Mouse (Mus musculus) embryonic facial prominence, embryonic 14.5 days (tissue): ENCODE measurements around the gene Sgip1. TPM values are rescaled to one million over a fixed set of nuclear protein-coding genes. Genes with fewer than 3 reads are reported as not detected.

Experiments used
- ATAC-seq: fragments of 200-750 bp; cut with Nextera tagmentation; 2 replicates; pipeline ENCODE4 v1.8.0; 2017; ENCODE audit warnings: low read depth, moderate number of reproducible peaks, moderate TSS enrichment
- DNase-seq: peaks from one replicate; pipeline ENCODE4 v3.0.0-alpha.2; 2015; ENCODE audit warnings: low spot score
- H3K27ac ChIP-seq: fragments of 300-500 bp; sonication (generic); replicated peaks from 2 replicates; pipeline ENCODE4 v1.5.1; 2014; ENCODE audit warnings: low read depth, mild to moderate bottlenecking, low read length, moderate library complexity
- H3K27me3 ChIP-seq: fragments of 300-500 bp; sonication (generic); replicated peaks from 2 replicates; pipeline ENCODE4 v1.6.1; 2014; ENCODE audit warnings: low read length; ENCODE audit not compliant: control insufficient read depth, insufficient read depth
- H3K36me3 ChIP-seq: fragments of 300-500 bp; sonication (generic); 2 replicates; pipeline ENCODE4 v1.6.1; 2014; ENCODE audit warnings: low read length, mixed read lengths; ENCODE audit not compliant: control insufficient read depth, insufficient read depth
- H3K4me1 ChIP-seq: fragments of 300-500 bp; sonication (generic); 2 replicates; pipeline ENCODE4 v1.6.1; 2014; ENCODE audit warnings: antibody characterized with exemption, low read length; ENCODE audit not compliant: control insufficient read depth, insufficient read depth
- H3K4me2 ChIP-seq: fragments of 300-500 bp; sonication (generic); 2 replicates; pipeline ENCODE4 v1.6.1; 2014; ENCODE audit warnings: low read depth, mild to moderate bottlenecking, low read length, moderate library complexity, mixed read lengths
- H3K4me3 ChIP-seq: fragments of 300-500 bp; sonication (generic); 2 replicates; pipeline ENCODE4 v1.5.1; 2014; ENCODE audit warnings: low read depth, mild to moderate bottlenecking, low read length
- H3K9ac ChIP-seq: fragments of 300-500 bp; sonication (generic); 2 replicates; pipeline ENCODE4 v1.6.1; 2014; ENCODE audit warnings: low read depth, mild to moderate bottlenecking, low read length, moderate library complexity, mixed read lengths
- H3K9me3 ChIP-seq: fragments of 300-500 bp; sonication (generic); 2 replicates; pipeline ENCODE4 v1.6.1; 2016; ENCODE audit warnings: low read length; ENCODE audit not compliant: control insufficient read depth
- WGBS: fragments of 180-500 bp; shearing (Covaris S2); extraction: QIAGEN DNeasy Blood & Tissue Kit; methylation state at CpG from one replicate; pipeline ENCODE4 v1.1.7; 2014; 5-methylcytosine and 5-hydroxymethylcytosine counted together
- polyA plus RNA-seq: library from polyadenylated mRNA; unstranded; fragments of >200 nt; fragmentation: Nextera tagmentation; extraction: Ambion mirVana; gene quantifications from 2 replicates; pipeline ENCODE4 v1.2.1, GENCODE M21; 2014

The Sgip1 gene
- 4.0 and 6.8 TPM in 2 replicates for polyA plus RNA-seq

DNA sequence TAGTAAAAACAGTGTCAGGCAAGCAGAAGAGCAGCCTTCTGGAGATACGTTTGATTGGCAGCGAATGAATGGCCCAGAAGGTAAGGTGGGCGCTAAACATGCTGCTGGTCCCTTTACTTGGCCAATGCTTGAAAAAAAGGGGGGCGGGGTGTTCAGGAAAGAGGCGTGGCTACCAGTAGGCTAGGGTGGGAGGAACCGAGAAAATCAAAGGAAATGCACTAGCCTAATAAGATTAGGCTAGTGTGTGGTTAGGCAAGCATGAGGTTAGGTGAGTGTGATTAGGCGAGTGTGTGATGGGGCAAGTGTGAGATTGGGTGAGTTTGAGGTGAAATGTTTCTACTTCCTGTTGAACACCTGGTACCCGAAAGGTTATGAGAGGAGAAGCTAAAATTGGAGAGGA lies at the start of gene Sgip1:
TSS of gene Sgip1 (plus strand) at position 11 of the 400 bp plus-strand sequence.
- 67% methylated on average over 8 of the region's 8 CpGs for WGBS
- Histone ChIP-seq H3K36me3 (no peaks in the 10 kb centered on the region), H3K27me3 (no peaks in the 10 kb centered on the region), H3K4me1 (no peaks in the 10 kb centered on the region), H3K27ac (no peak within 1 kb of the TSS), H3K4me2 (no peak within 1 kb of the TSS), H3K9me3 (no peaks in the 10 kb centered on the region), H3K9ac (no peak within 1 kb of the TSS), H3K4me3 (no peak within 1 kb of the TSS)
- no peak for ATAC-seq
- no peak for DNase-seq

DNA sequence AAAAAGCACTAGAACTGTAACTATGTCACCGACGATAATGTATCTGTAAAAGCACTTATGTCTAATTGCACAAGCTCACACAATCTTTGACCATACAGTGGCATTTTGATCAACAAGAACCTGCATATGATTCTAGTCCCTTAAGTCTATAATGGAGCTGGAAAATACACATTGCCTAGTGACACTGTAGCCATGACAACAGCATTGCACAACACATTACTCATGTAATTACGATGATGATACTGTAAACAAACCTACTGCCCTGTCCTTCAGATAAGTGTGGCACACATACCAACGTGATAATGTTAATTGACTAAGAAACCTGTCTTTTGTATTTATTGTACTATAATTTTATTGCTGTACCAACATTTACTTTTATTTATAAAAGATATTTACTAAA lies 49.7 kb upstream of the Sgip1 start:
- Histone ChIP-seq H3K27me3 (no peaks in the 10 kb centered on the region), H3K4me3 (no peak overlapping the region), H3K9me3 (no peaks in the 10 kb centered on the region), H3K4me1 (no peaks in the 10 kb centered on the region), H3K36me3 (no peaks in the 10 kb centered on the region), H3K9ac (no peak overlapping the region), H3K4me2 (no peak overlapping the region), H3K27ac (no peak overlapping the region)
- ATAC-seq (no peak), DNase-seq (no peak)
- 77% methylated on average over 4 of the region's 4 CpGs for WGBS

DNA sequence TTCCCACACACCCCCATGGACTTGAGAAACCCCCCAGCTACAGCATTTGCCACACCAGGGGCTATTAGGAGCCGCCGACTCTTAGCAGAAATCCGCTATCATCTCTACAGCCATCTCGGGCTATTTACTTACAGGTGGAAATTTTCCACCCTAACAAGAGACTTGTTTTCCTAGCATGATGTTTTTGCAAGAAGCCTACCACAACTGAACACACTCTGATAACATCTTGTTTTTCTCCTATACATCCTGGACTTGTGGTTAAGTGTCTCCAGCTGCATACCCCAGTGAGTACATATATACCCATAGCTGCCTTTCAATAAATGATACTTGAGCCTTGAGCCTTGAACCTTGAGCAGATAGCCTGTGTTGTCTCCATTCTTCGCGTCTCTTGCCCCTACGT lies 43.1 kb upstream of the Sgip1 start:
- no peak overlapping the region for H3K4me2 ChIP-seq
- H3K4me3 ChIP-seq = no peak overlapping the region
- H3K4me1 ChIP-seq = no peaks in the 10 kb centered on the region
- no peaks in the 10 kb centered on the region for H3K9me3 ChIP-seq
- H3K27me3 ChIP-seq = no peaks in the 10 kb centered on the region
- H3K36me3 ChIP-seq = no peaks in the 10 kb centered on the region
- 94% methylated on average over 7 of the region's 7 CpGs for WGBS
- no peak for DNase-seq
- H3K9ac ChIP-seq = no peak overlapping the region
- no peak for ATAC-seq
- H3K27ac ChIP-seq = no peak overlapping the region

DNA sequence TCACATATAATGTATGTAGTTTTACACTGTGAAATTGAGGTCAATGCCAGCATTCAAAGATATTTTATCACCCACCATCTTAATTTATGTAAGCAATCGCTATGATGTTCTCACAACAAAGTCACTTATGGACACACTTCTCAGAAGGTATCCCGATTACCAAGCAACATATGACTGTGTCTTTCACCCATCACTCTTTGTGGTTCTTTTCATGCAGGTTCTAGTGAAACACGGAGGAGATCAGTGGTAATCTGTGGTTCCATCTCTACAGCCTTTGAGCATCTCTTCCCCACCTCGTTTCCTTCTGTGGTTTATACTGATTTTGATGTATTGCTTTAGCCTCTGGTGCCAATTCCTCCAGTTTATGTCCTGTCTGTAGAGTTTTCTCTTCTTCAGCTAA lies 29.4 kb upstream of the Sgip1 start:
- Histone ChIP-seq H3K27ac (no peak overlapping the region), H3K9ac (no peak overlapping the region), H3K36me3 (no peaks in the 10 kb centered on the region), H3K4me3 (no peak overlapping the region), H3K9me3 (no peaks in the 10 kb centered on the region), H3K27me3 (no peaks in the 10 kb centered on the region), H3K4me2 (no peak overlapping the region), H3K4me1 (no peaks in the 10 kb centered on the region)
- 81% methylated on average over 4 of the region's 4 CpGs for WGBS
- no peak for DNase-seq
- no peak for ATAC-seq

DNA sequence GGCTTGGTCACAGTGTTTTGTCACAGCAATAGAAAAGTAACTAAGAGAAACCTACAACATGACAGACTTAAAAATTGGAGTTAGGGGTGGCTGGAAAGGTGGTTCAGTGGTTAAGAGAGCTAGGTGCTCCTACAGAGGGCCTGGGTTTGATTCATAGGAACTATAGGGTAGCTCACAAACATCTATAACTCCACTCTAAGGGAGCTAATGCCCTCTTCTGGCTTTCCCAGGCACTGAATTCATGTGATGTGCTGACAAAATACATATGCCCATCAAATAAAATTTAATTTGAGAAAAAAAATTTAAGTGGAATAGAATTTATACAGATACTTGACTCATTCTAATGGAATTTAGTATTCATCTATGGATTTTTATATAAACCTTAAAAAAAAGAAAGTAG lies 25.6 kb upstream of the Sgip1 start:
- H3K36me3 ChIP-seq = no peaks in the 10 kb centered on the region
- no peak overlapping the region for H3K9ac ChIP-seq
- H3K4me3 ChIP-seq = no peak overlapping the region
- no peaks in the 10 kb centered on the region for H3K27me3 ChIP-seq
- H3K4me1 ChIP-seq = no peaks in the 10 kb centered on the region
- H3K9me3 ChIP-seq = no peaks in the 10 kb centered on the region
- H3K4me2 ChIP-seq = no peak overlapping the region
- no peak for DNase-seq
- no peak overlapping the region for H3K27ac ChIP-seq
- ATAC-seq = no peak

DNA sequence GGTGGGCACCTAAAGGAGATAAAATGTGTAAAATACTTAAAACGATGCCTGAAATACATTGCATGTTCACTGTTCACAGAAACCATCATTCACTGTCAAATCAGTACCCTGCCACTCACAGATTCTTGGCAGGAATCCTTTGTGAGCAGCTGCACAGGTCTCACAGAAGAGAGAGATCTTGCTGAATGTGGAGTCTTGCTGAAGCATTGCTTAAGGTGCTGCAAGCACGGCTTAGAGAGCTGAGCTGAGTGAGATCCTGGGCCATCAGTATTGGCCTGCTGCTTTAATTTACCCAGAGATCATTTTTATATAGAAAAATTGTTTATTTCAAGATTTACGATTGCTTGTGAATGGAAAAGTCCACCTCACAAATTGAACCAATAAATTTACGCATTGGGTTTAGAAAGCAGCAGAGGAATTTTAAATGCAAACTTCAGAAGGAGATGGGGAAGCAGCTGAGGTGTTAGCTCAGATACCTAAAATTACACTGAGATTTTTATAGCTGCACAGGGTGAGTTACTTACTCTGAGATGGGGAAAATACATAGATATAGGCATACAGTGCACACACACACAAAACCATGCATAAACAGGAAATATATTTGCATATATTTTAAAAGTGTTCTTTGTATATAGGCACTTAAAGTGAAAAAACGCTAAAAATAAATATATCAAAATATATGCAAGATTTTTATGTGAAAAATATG lies 23.8 kb upstream of the Sgip1 start:
- 71% methylated on average over 5 of the region's 5 CpGs for WGBS

DNA sequence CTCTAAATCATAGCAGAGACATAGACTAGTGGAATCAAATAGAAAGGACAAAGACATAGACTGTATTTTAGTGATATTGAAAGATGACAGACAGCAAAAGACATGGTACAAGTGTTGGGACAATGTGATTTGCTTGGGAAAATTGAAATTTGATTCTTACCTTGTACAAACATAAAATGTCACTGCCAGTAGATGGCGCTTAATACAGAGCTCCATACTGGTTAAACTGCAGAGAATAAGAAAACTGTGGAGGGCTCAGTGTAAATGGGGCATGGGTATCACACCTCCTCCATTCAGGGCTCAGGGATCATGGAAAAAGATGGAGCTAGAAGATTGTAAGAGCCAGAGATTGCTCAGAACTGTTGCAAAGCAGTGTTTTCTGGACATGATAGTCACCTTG lies 21.6 kb upstream of the Sgip1 start:
- no peaks in the 10 kb centered on the region for H3K36me3 ChIP-seq
- H3K9ac ChIP-seq = no peak overlapping the region
- H3K27me3 ChIP-seq = no peaks in the 10 kb centered on the region
- ATAC-seq = no peak
- no peak overlapping the region for H3K4me2 ChIP-seq
- no peak overlapping the region for H3K4me3 ChIP-seq
- no peak overlapping the region for H3K27ac ChIP-seq
- no peaks in the 10 kb centered on the region for H3K9me3 ChIP-seq
- peak; percentile 50 for DNase-seq
- H3K4me1 ChIP-seq = no peaks in the 10 kb centered on the region
- 5% methylated on average over 1 of the region's 1 CpGs for WGBS

More for the DNA sequence above, 23.8 kb upstream of the Sgip1 start:
- Histone ChIP-seq H3K4me2 (no peak overlapping the region), H3K36me3 (no peaks in the 10 kb centered on the region), H3K4me3 (no peak overlapping the region), H3K9me3 (no peaks in the 10 kb centered on the region), H3K27me3 (no peaks in the 10 kb centered on the region), H3K9ac (no peak overlapping the region), H3K4me1 (no peaks in the 10 kb centered on the region), H3K27ac (no peak overlapping the region)
- ATAC-seq = no peak
- DNase-seq = no peak

DNA sequence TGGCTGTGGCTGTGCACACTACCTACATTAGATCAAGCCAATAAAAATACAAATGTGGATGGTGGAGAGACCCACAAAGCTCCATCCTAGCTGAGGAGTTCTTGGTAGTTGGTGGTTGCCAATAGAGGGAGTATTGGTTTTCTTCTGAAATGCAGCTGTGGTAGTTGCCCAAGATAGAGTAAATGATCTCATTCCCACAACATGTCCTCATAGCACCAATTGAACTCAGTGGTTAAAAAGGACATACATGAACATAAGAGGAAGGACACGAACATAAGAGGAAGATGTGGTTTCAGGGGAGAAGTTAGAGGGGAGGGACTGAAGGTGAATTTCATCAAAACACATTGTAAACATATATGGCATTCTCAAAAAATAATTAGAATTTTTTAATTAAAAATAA lies 21.1 kb upstream of the Sgip1 start:
- ATAC-seq = no peak
- H3K27ac ChIP-seq = no peak overlapping the region
- no peaks in the 10 kb centered on the region for H3K4me1 ChIP-seq
- no peaks in the 10 kb centered on the region for H3K27me3 ChIP-seq
- no peak overlapping the region for H3K9ac ChIP-seq
- H3K9me3 ChIP-seq = no peaks in the 10 kb centered on the region
- H3K4me3 ChIP-seq = no peak overlapping the region
- no peak overlapping the region for H3K4me2 ChIP-seq
- no peak for DNase-seq
- H3K36me3 ChIP-seq = no peaks in the 10 kb centered on the region
- WGBS = 75% methylated on average over 1 of the region's 1 CpGs

DNA sequence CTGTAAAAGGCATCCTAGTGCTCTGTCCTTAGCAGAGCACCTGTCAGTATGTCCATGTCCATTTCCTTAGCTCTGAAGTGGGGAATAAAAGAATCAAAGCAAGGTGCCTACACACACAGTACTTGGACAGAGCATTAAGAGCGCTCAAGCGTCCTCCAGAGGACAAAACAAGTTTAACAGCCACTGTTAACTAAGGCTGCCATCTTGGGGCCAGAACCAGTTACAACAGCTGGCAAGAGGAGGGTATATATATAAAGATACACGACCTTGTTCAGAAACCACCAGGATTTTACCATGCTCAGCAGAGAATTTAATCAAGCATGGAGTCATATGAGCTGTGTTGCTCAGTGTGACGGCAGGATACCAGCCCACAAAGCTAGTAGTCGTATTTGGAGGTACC lies 16.7 kb upstream of the Sgip1 start:
- H3K4me2 ChIP-seq = no peak overlapping the region
- H3K27me3 ChIP-seq = no peaks in the 10 kb centered on the region
- H3K36me3 ChIP-seq = no peaks in the 10 kb centered on the region
- ATAC-seq (no peak), DNase-seq (no peak)
- 74% methylated on average over 5 of the region's 5 CpGs for WGBS
- no peaks in the 10 kb centered on the region for H3K9me3 ChIP-seq
- no peak overlapping the region for H3K4me3 ChIP-seq
- no peak overlapping the region for H3K9ac ChIP-seq
- no peak overlapping the region for H3K27ac ChIP-seq
- no peaks in the 10 kb centered on the region for H3K4me1 ChIP-seq
